Mouse (Mus musculus): ENCODE measurements at regions not wholly inside any gene's neighbourhood (a gene's known extent, or its start where the extent isn't known, plus 50 kb on each side); places are given as distances from the start of the nearest gene placed in this dataset.

GRCm38 (mm10) chr11:112885336-112885940, 103.4 kb downstream of the Sox9 start:
- DNase-seq (ENCODE audit: low spot score in 2 of 2), result no peak

- no peak for DNase-seq (ENCODE audit: low spot score in 2 of 2)
Measured at GRCm38 (mm10) chr11:112886139-112886538, 104.1 kb downstream of the Sox9 start.

GRCm38 (mm10) chr11:112889760-112890159, 107.7 kb downstream of the Sox9 start:
- DNase-seq (ENCODE audit: low spot score in 2 of 2), result no peak

GRCm38 (mm10) chr11:112897597-112897996, 115.6 kb downstream of the Sox9 start:
- DNase-seq (ENCODE audit: low spot score in 2 of 2), result peak in 1 of 2 experiments; percentile 6

GRCm38 (mm10) chr11:112902618-112903017, 120.6 kb downstream of the Sox9 start:
- DNase-seq (ENCODE audit: low spot score in 2 of 2), result no peak

- no peak for DNase-seq (ENCODE audit: low spot score in 2 of 2)
Measured at GRCm38 (mm10) chr11:112910309-112910708, 128.3 kb downstream of the Sox9 start.

GRCm38 (mm10) chr11:112912875-112913274, 130.9 kb downstream of the Sox9 start:
- DNase-seq (ENCODE audit: low spot score in 2 of 2), result no peak

- DNase-seq (ENCODE audit: low spot score in 2 of 2), result no peak
Measured at GRCm38 (mm10) chr11:112916923-112917322, 134.9 kb downstream of the Sox9 start.

- no peak for DNase-seq (ENCODE audit: low spot score in 2 of 2)
Measured at GRCm38 (mm10) chr11:112920131-112920530, 138.1 kb downstream of the Sox9 start.

- no peak for DNase-seq (ENCODE audit: low spot score in 2 of 2)
Measured at GRCm38 (mm10) chr11:112924577-112924976, 142.6 kb downstream of the Sox9 start.

- DNase-seq (ENCODE audit: low spot score in 2 of 2), result no peak
Measured at GRCm38 (mm10) chr11:112925140-112925539, 143.1 kb downstream of the Sox9 start.

- peak in 1 of 2 experiments; percentile 3 for DNase-seq (ENCODE audit: low spot score in 2 of 2)
Measured at GRCm38 (mm10) chr11:112926330-112927025, 144.5 kb downstream of the Sox9 start.

- no peak for DNase-seq (ENCODE audit: low spot score in 2 of 2)
Measured at GRCm38 (mm10) chr11:112930186-112930808, 148.3 kb downstream of the Sox9 start.

GRCm38 (mm10) chr11:112938035-112938434, 156.0 kb downstream of the Sox9 start:
- DNase-seq (ENCODE audit: low spot score in 2 of 2), result no peak

GRCm38 (mm10) chr11:112951421-112951820, 169.4 kb downstream of the Sox9 start:
- no peak for DNase-seq (ENCODE audit: low spot score in 2 of 2)

GRCm38 (mm10) chr11:112952356-112952755, 170.3 kb downstream of the Sox9 start:
- no peak for DNase-seq (ENCODE audit: low spot score in 2 of 2)

GRCm38 (mm10) chr11:112953491-112953890, 171.5 kb downstream of the Sox9 start:
- DNase-seq (ENCODE audit: low spot score in 2 of 2), result no peak

GRCm38 (mm10) chr11:112956748-112957440, 174.9 kb downstream of the Sox9 start:
- no peak for DNase-seq (ENCODE audit: low spot score in 2 of 2)

GRCm38 (mm10) chr11:112959609-112960008, 177.6 kb downstream of the Sox9 start:
- no peak for DNase-seq (ENCODE audit: low spot score in 2 of 2)

GRCm38 (mm10) chr11:112973286-112973685, 191.3 kb downstream of the Sox9 start:
- no peak for DNase-seq (ENCODE audit: low spot score in 2 of 2)

GRCm38 (mm10) chr11:112974893-112975292, 192.9 kb downstream of the Sox9 start:
- no peak for DNase-seq (ENCODE audit: low spot score in 2 of 2)

Data from adrenal gland, adult 18-20 months (tissue).